ENCODE assay signal across 8 mouse cellular contexts in genomic region chr3:88774939-88775841, GRCm38 (mm10). TPM values are rescaled to one million over a fixed set of nuclear protein-coding genes. Genes with fewer than 3 reads are reported as not detected.
ATAC-seq and TF ChIP-seq lines count a peak whose summit lies in the region.
"Not testable (repeated sequence)": the region's sequence is repeated elsewhere in the genome, so short reads cannot be mapped to it uniquely, and the experiment has no call there.

Gene Syt11, minus strand, starts transcription at chr3:88775164.

- not testable (repeated sequence) for H3K4me1 ChIP-seq in bone marrow macrophage, adult 2 months (ENCODE audit: control insufficient read depth, insufficient read depth, low read length); heart, embryonic 14.5 days (ENCODE audit: control insufficient read depth in 2 of 2, insufficient read depth in 2 of 2, low read length in 2 of 2); kidney, embryonic 15.5 days; limb, embryonic 15.5 days; midbrain, embryonic 13.5 days (replicated peaks); stomach, embryonic 14.5 days (ENCODE audit: control insufficient read depth, insufficient read depth, low read length)

- H3K4me3 ChIP-seq in bone marrow macrophage, adult 2 months (ENCODE audit: insufficient read depth, low read length) = peak within 1 kb of the TSS; percentile 68
- peak within 1 kb of the TSS; percentile 36 to 50 for H3K4me3 ChIP-seq in heart, embryonic 14.5 days (ENCODE audit: control insufficient read depth in 1 of 2, insufficient read depth in 1 of 2, low read depth in 1 of 2, low read length in 2 of 2)
- H3K4me3 ChIP-seq in kidney, embryonic 15.5 days (replicated peaks) = peak within 1 kb of the TSS; percentile 46
- peak within 1 kb of the TSS; percentile 39 for H3K4me3 ChIP-seq in limb, embryonic 15.5 days
- H3K4me3 ChIP-seq in midbrain, embryonic 13.5 days (replicated peaks) = peak within 1 kb of the TSS; percentile 43
- peak within 1 kb of the TSS; percentile 24 for H3K4me3 ChIP-seq in stomach, embryonic 14.5 days (ENCODE audit: low read depth, low read length)

- WGBS in heart, embryonic 14.5 days = 4% methylated on average over 30 of the region's 51 CpGs
- WGBS in kidney, embryonic 15.5 days = 4% methylated on average over 39 of the region's 51 CpGs
- WGBS in limb, embryonic 15.5 days = 3% methylated on average over 41 of the region's 51 CpGs
- 2% methylated on average over 35 of the region's 51 CpGs for WGBS in midbrain, embryonic 13.5 days
- WGBS in stomach, embryonic 14.5 days = 5% methylated on average over 33 of the region's 51 CpGs

- peak within 1 kb of the TSS; percentile 48; the same call in 1 of the 2 replicates for H3K9ac ChIP-seq in heart, embryonic 14.5 days (ENCODE audit: low read length)
- H3K9ac ChIP-seq in kidney, embryonic 15.5 days = 0 out of 2 replicates have a peak within 1 kb of the TSS, but pooled peaks have one; percentile 33
- not testable (repeated sequence) for H3K9ac ChIP-seq in limb, embryonic 15.5 days; stomach, embryonic 14.5 days (replicated peaks; ENCODE audit: low read depth, low read length)
- peak within 1 kb of the TSS; percentile 48; the same call in 1 of the 2 replicates for H3K9ac ChIP-seq in midbrain, embryonic 13.5 days (replicated peaks)

- peak; percentile 63 for ATAC-seq in CD4-positive, CD25-positive, alpha-beta regulatory T cell, adult 4 months
- ATAC-seq in erythroblast, adult 5-6 weeks (replicated peaks; ENCODE audit: low FRiP score, poor library complexity, severe bottlenecking) = peak; percentile 88
- peak; percentile 37 for ATAC-seq in heart, embryonic 14.5 days (ENCODE audit: insufficient number of reproducible peaks, insufficient read depth, low FRiP score, low read depth)
- ATAC-seq in kidney, embryonic 15.5 days (replicated peaks; ENCODE audit: low FRiP score) = peak; percentile 75
- peak; percentile 75 for ATAC-seq in limb, embryonic 15.5 days (ENCODE audit: insufficient number of reproducible peaks, low FRiP score, low TSS enrichment, low read depth)
- peak; percentile 59 for ATAC-seq in midbrain, embryonic 13.5 days
- ATAC-seq in stomach, embryonic 14.5 days (ENCODE audit: insufficient number of reproducible peaks, insufficient read depth, low FRiP score, low read depth) = peak; percentile 64; the same call in 1 of the 2 replicates

- peak within 1 kb of the TSS; percentile 81 for H3K27ac ChIP-seq in bone marrow macrophage, adult 2 months (ENCODE audit: insufficient read depth, low read depth, low read length)
- peak within 1 kb of the TSS in 1 of 2 experiments; percentile 20; a peak in 2 of 4 replicates for H3K27ac ChIP-seq in heart, embryonic 14.5 days (replicated peaks in 1 of 2; ENCODE audit: control insufficient read depth in 1 of 2, insufficient read depth in 1 of 2, low read depth in 2 of 2, low read length in 2 of 2)
- H3K27ac ChIP-seq in kidney, embryonic 15.5 days = peak within 1 kb of the TSS; percentile 49; the same call in 1 of the 2 replicates
- H3K27ac ChIP-seq in limb, embryonic 15.5 days = peak within 1 kb of the TSS; percentile 74; the same call in 1 of the 2 replicates
- H3K27ac ChIP-seq in midbrain, embryonic 13.5 days = peak within 1 kb of the TSS; percentile 84
- not testable (repeated sequence) for H3K27ac ChIP-seq in stomach, embryonic 14.5 days (ENCODE audit: low read length)

- not testable (repeated sequence) for TF ChIP-seq POLR2A in bone marrow macrophage, adult 2 months (IDR thresholded peaks at IDR 0.05; ENCODE audit: borderline replicate concordance, low read depth, low read length)

- not testable (repeated sequence) for H3K9me3 ChIP-seq in heart, embryonic 14.5 days (ENCODE audit: control insufficient read depth, low read length); kidney, embryonic 15.5 days (replicated peaks); limb, embryonic 15.5 days; midbrain, embryonic 13.5 days; stomach, embryonic 14.5 days (ENCODE audit: control insufficient read depth, low read depth, low read length)

- peak within 1 kb of the TSS; percentile 52 for H3K4me2 ChIP-seq in heart, embryonic 14.5 days (ENCODE audit: low read length)
- H3K4me2 ChIP-seq in kidney, embryonic 15.5 days = peak within 1 kb of the TSS; percentile 53
- H3K4me2 ChIP-seq in limb, embryonic 15.5 days = peak within 1 kb of the TSS; percentile 37
- H3K4me2 ChIP-seq in midbrain, embryonic 13.5 days (replicated peaks) = peak within 1 kb of the TSS; percentile 53
- H3K4me2 ChIP-seq in stomach, embryonic 14.5 days (replicated peaks; ENCODE audit: low read depth, low read length) = peak within 1 kb of the TSS; percentile 29; the same call in 1 of the 2 replicates

- not testable (repeated sequence) for TF ChIP-seq CTCF in bone marrow macrophage, adult 2 months (IDR thresholded peaks at IDR 0.05; ENCODE audit: low read depth, low read length)

- not testable (repeated sequence) for H3K27me3 ChIP-seq in heart, embryonic 14.5 days (ENCODE audit: control insufficient read depth, insufficient read depth, low read length); kidney, embryonic 15.5 days; limb, embryonic 15.5 days; midbrain, embryonic 13.5 days; stomach, embryonic 14.5 days (ENCODE audit: control insufficient read depth, insufficient read depth, low read length)

- not testable (repeated sequence) for H3K36me3 ChIP-seq in heart, embryonic 14.5 days (ENCODE audit: control insufficient read depth, insufficient read depth, low read length); kidney, embryonic 15.5 days; limb, embryonic 15.5 days; midbrain, embryonic 13.5 days; stomach, embryonic 14.5 days (ENCODE audit: control insufficient read depth, insufficient read depth, low read length)

RNA-seq across cellular contexts. Expression of gene Syt11, which starts in this region (rescaled TPM):
- polyA plus RNA-seq in CD4-positive, CD25-positive, alpha-beta regulatory T cell, adult 4 months (2017; shearing (Covaris generic)) = 100 to 1,000 TPM in 1 of 2 experiments, 10 to 100 TPM in 1; 82.0 to 119 TPM
- 12.1 and 13.5 TPM in 2 replicates for polyA plus RNA-seq in bone marrow macrophage, adult 2 months (2012; ENCODE audit: insufficient read depth, insufficient read length, missing spikeins)
- 0.19 TPM in 1 of 2 replicates, not detected in the other for total RNA-seq in erythroblast, adult 5-6 weeks (2015; ENCODE audit: low replicate concordance)
- 0.85 TPM in 1 of 2 replicates, not detected in the other for total RNA-seq in erythroblast, adult 5-6 weeks (2017; ENCODE audit: low replicate concordance)
- polyA plus RNA-seq in heart, embryonic 14.5 days (2014; fragmentation: Nextera tagmentation; extraction: Ambion mirVana) = 9.7 and 11.1 TPM in 2 replicates
- polyA plus RNA-seq in kidney, embryonic 15.5 days (2015; fragmentation: Nextera tagmentation; extraction: Ambion mirVana) = 13.1 and 16.2 TPM in 2 replicates
- 16.9 and 17.5 TPM in 2 replicates for polyA plus RNA-seq in limb, embryonic 15.5 days (2015; fragmentation: Nextera tagmentation; extraction: Ambion mirVana)
- polyA plus RNA-seq in midbrain, embryonic 13.5 days (2015; fragmentation: Nextera tagmentation; extraction: Ambion mirVana) = 200 and 211 TPM in 2 replicates
- polyA plus RNA-seq in stomach, embryonic 14.5 days (2014; fragmentation: Nextera tagmentation; extraction: Ambion mirVana) = 27.7 and 29.3 TPM in 2 replicates

Comparison
In these comparisons a context has a peak if more than half of its experiments do, and no peak if none do; other contexts are left out.
1. Peak in ATAC-seq in erythroblast, adult 5-6 weeks; RNA of the gene not detected or under 1 TPM.
2. ATAC-seq: peak in every context shown above with its lines; median percentile 88 in erythroblast, adult 5-6 weeks; 75 in kidney, embryonic 15.5 days; 75 in limb, embryonic 15.5 days; 64 in stomach, embryonic 14.5 days; 63 in CD4-positive, CD25-positive, alpha-beta regulatory T cell, adult 4 months; 59 in midbrain, embryonic 13.5 days; 37 in heart, embryonic 14.5 days.